ENCODE assay signal across 9 mouse cellular contexts in the genomic region with DNA sequence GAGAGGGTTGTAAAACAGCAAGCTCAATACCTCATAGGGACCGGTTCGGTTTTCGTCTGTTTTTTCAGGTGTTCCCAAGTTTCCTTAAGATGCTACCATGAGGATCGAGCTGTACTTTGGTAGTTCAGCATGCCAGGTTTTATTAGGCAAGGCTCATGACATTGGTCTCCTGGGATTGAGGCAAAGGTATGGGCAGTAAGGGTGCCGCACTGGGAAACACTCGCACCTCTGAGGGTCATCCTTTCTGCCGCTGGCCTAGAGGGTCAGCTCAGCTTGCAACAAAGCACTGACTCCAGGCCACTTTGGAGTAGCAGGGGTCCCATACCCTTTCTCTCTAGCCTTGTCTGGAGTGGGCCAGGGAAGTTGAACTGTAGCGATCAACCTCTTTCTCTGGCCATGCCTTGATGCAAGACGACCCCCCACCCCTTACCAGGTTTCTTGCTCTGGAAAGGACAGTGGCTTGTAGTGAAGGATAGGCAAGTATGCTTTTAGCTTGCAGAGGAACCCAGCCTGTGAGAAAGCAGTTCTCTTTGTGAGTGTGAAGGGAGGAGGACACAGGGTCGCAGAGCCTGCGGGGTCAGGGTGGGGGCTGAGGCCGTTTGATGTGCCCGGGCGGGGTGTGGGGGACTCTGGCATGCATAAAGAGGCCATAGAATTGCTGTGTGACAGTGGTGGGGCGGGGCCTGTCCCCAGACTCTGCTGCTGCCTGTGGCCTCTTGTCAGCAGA. TPM values are rescaled to one million over a fixed set of nuclear protein-coding genes. Genes with fewer than 3 reads are reported as not detected.
DNase-seq lines count a peak whose midpoint lies in the region; ATAC-seq lines count a peak whose summit lies in the region.
"Had no signal": no experiment of that assay in that cellular context is flagged by ENCODE, and none has a peak within 500 bp of the region (broad histone marks: within the 10 kb centered on the region; RNA-seq: fewer than 3 reads in every experiment).

No protein-coding gene starts in this region.

- H3K9me3 ChIP-seq in forebrain, embryonic 11.5 days (ENCODE audit: control insufficient read depth, low read length), result no peaks in the 10 kb centered on the region
- no peaks in the 10 kb centered on the region for H3K9me3 ChIP-seq in forebrain, embryonic 15.5 days
- H3K9me3 ChIP-seq in liver, embryonic 16.5 days (replicated peaks; ENCODE audit: control insufficient read depth, low read length), result no peaks in the 10 kb centered on the region

- ATAC-seq in forebrain, embryonic 11.5 days (replicated peaks; ENCODE audit: low FRiP score), result peak; percentile 69
- ATAC-seq in forebrain, embryonic 15.5 days (replicated peaks), result no peak
- ATAC-seq in liver, embryonic 16.5 days (ENCODE audit: low read depth), result peak; percentile 28

- under 1% methylated on average over 15 of the region's 15 CpGs for WGBS in forebrain, embryonic 11.5 days
- 8% methylated on average over 15 of the region's 15 CpGs for WGBS in forebrain, embryonic 15.5 days
- WGBS in liver, embryonic 16.5 days (ENCODE audit: insufficient replicate concordance), result 37% methylated on average over 15 of the region's 15 CpGs

- H3K4me3 ChIP-seq in forebrain, embryonic 11.5 days (ENCODE audit: low read depth, low read length), result no peak overlapping the region
- H3K4me3 ChIP-seq in forebrain, embryonic 15.5 days, result no peak overlapping the region
- no peak overlapping the region for H3K4me3 ChIP-seq in liver, embryonic 16.5 days (ENCODE audit: low read depth, low read length)

- H3K9ac ChIP-seq in forebrain, embryonic 11.5 days (ENCODE audit: low read length), result peak overlapping the region; percentile 55
- no peak overlapping the region for H3K9ac ChIP-seq in forebrain, embryonic 15.5 days (replicated peaks)
- no peak overlapping the region; the same call in 1 of the 2 replicates for H3K9ac ChIP-seq in liver, embryonic 16.5 days (ENCODE audit: low read depth, low read length)

- H3K4me2 ChIP-seq in forebrain, embryonic 11.5 days (ENCODE audit: low read depth, low read length, severe bottlenecking), result peak overlapping the region; percentile 40
- no peak overlapping the region for H3K4me2 ChIP-seq in forebrain, embryonic 15.5 days (replicated peaks)
- H3K4me2 ChIP-seq in liver, embryonic 16.5 days (ENCODE audit: low read depth, low read length), result no peak overlapping the region; the same call in 1 of the 2 replicates

- peak overlapping the region; percentile 98 for H3K27ac ChIP-seq in forebrain, embryonic 11.5 days (ENCODE audit: low read depth, low read length)
- H3K27ac ChIP-seq in forebrain, embryonic 15.5 days (replicated peaks), result no peak overlapping the region
- H3K27ac ChIP-seq in liver, embryonic 16.5 days (ENCODE audit: low read length), result peak overlapping the region; percentile 60

- peaks cover 40% of the 10 kb centered on the region for H3K4me1 ChIP-seq in forebrain, embryonic 11.5 days (replicated peaks; ENCODE audit: control insufficient read depth, insufficient read depth, low read length)
- H3K4me1 ChIP-seq in forebrain, embryonic 15.5 days, result peaks cover 21% of the 10 kb centered on the region
- peaks cover 10% of the 10 kb centered on the region for H3K4me1 ChIP-seq in liver, embryonic 16.5 days (ENCODE audit: control insufficient read depth, low read depth, low read length)

- no peaks in the 10 kb centered on the region for H3K27me3 ChIP-seq in forebrain, embryonic 11.5 days (ENCODE audit: control insufficient read depth, insufficient read depth, low read length)
- H3K27me3 ChIP-seq in forebrain, embryonic 15.5 days, result no peaks in the 10 kb centered on the region
- no peaks in the 10 kb centered on the region for H3K27me3 ChIP-seq in liver, embryonic 16.5 days (ENCODE audit: control insufficient read depth, insufficient read depth, low read depth, low read length)

- H3K36me3 ChIP-seq in forebrain, embryonic 11.5 days (ENCODE audit: control insufficient read depth, insufficient read depth, low read length), result no peaks in the 10 kb centered on the region
- no peaks in the 10 kb centered on the region for H3K36me3 ChIP-seq in forebrain, embryonic 15.5 days
- no peaks in the 10 kb centered on the region for H3K36me3 ChIP-seq in liver, embryonic 16.5 days (ENCODE audit: control insufficient read depth, insufficient read depth)

- DNase-seq in forebrain, embryonic 11.5 days (ENCODE audit: low spot score), result peak; percentile 89
- DNase-seq in thymus, postnatal 25 days, result peak; percentile 27
- DNase-seq in thymus, postnatal 36 days, result no peak
- DNase-seq in yolk sac, embryonic 10.5 days (ENCODE audit: low spot score), result peak; percentile 24
- DNase-seq in natural killer cell, adult 2 months (ENCODE audit: low spot score in 2 of 2), result no peak
- no peak for DNase-seq in testis, postnatal 10 days (ENCODE audit: low spot score)
- DNase-seq: cerebellum, adult 8-10 months had no signal

RNA-seq across cellular contexts. Expression of a gene that starts 9.2 kb away (rescaled TPM):
- 8.4 and 9.4 TPM in 2 replicates for polyA plus RNA-seq in forebrain, embryonic 11.5 days (2014; fragmentation: Nextera tagmentation; extraction: Ambion mirVana)
- 1.8 and 2.4 TPM in 2 replicates for polyA plus RNA-seq in forebrain, embryonic 15.5 days (2015; fragmentation: Nextera tagmentation; extraction: Ambion mirVana)
- 3.0 and 3.2 TPM in 2 replicates for polyA plus RNA-seq in liver, embryonic 16.5 days (2015; fragmentation: Nextera tagmentation; extraction: Ambion mirVana)

RNA-seq across cellular contexts. Expression of a gene that starts 35.5 kb away (rescaled TPM):
- polyA plus RNA-seq in forebrain, embryonic 11.5 days (2014; fragmentation: Nextera tagmentation; extraction: Ambion mirVana), result 19.8 and 20.3 TPM in 2 replicates
- polyA plus RNA-seq in forebrain, embryonic 15.5 days (2015; fragmentation: Nextera tagmentation; extraction: Ambion mirVana), result 12.0 and 14.6 TPM in 2 replicates
- polyA plus RNA-seq in liver, embryonic 16.5 days (2015; fragmentation: Nextera tagmentation; extraction: Ambion mirVana), result 8.6 and 10.0 TPM in 2 replicates

Comparison
In these comparisons a context has a peak if more than half of its experiments do, and no peak if none do; other contexts are left out.
1. DNase-seq: peak in forebrain, embryonic 11.5 days (single experiment), thymus, postnatal 25 days (single experiment) and yolk sac, embryonic 10.5 days (single experiment); none in thymus, postnatal 36 days (0 of 2), natural killer cell, adult 2 months (0 of 2) and testis, postnatal 10 days (single experiment).